Mouse (Mus musculus) cortical plate, adult 2 months (tissue): ENCODE results near the gene Rab5if.

Experiments
- CTCF ChIP-seq: fragments of 200-500 bp; IDR thresholded peaks from 2 replicates; pipeline ENCODE4 v1.5.1; 2011; ENCODE audit warnings: mild to moderate bottlenecking, control low read depth, low read length; ENCODE audit not compliant: insufficient read depth; ENCODE audit errors: extremely low read depth
- POLR2A ChIP-seq: fragments of 200-500 bp; IDR thresholded peaks from 2 replicates; pipeline ENCODE4 v1.6.1; 2011; ENCODE audit warnings: mild to moderate bottlenecking, low read length, control low read depth; ENCODE audit not compliant: insufficient read depth; ENCODE audit errors: extremely low read depth

GRCm38 (mm10) chr2:156869554-156869953, 6.6 kb downstream of the Rab5if start:
- no peak for TF ChIP-seq CTCF
- no peak for TF ChIP-seq POLR2A
